Mouse (Mus musculus) CD4-positive helper T cell, adult 2 months (primary cell): ENCODE measurements at regions not wholly inside any gene's neighbourhood (a gene's known extent, or its start where the extent isn't known, plus 50 kb on each side); places are given as distances from the start of the nearest gene placed in this dataset.

ENCODE experiments used
- DNase-seq: peaks from one replicate; pipeline ENCODE4 v3.0.0-alpha.2; 2012; ENCODE audit warnings: low read depth, missing footprints, low spot score

DNA sequence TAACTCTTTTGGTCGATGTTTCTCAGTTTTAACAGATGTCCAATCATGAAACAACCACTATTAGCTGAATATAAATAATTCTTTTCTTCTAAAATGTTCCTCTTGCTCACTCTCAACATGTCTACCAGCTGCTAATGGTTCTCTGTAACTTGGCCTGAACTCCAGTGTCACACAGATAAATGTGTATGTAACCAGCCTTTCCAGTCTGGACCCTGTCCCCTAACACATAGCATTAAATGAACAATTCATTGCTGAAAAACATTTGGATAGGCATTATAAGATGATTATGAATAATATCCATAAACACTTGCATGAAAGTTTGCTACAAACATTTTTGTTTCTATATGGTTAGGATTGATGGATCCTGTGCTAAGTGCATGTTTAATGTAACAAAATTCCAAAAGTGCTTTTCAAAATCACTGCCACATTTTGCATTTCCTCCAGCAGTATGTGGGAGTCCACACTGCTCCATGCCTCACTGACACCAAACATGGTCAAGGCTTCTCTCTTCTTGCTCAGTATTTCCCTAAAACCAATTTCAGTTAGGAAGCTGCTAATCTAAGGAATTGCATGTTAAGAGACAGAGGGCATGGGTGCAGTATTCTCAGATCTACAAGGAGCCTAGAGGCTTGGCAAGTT lies 82.1 kb upstream of the Thbs1 start:
- DNase-seq = no peak

- no peak for DNase-seq
These were observed 80.0 kb upstream of the Thbs1 start for GRCm38 (mm10) chr2:118031662-118032061.

- DNase-seq = no peak
These were observed 78.3 kb upstream of the Thbs1 start for GRCm38 (mm10) chr2:118033377-118033776.

DNA sequence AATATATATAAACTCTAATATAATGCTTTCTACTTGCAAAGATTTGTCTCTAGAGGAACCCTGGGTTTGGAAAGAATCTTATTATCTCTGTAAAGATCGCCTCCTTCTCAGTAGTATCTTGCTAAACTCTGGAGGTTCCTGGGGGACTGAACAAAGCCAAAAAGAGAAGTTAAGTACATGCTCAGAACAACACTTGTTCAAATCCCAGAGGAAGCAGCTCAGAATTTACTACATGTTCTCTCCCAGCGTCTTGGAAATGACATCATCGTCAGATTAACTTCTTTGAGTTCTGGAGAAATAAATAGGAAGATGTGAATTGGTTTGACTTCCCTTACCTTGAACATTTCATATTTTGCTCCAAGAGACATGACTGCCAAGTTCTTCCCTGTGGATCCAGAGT lies 77.7 kb upstream of the Thbs1 start:
- no peak for DNase-seq

DNA sequence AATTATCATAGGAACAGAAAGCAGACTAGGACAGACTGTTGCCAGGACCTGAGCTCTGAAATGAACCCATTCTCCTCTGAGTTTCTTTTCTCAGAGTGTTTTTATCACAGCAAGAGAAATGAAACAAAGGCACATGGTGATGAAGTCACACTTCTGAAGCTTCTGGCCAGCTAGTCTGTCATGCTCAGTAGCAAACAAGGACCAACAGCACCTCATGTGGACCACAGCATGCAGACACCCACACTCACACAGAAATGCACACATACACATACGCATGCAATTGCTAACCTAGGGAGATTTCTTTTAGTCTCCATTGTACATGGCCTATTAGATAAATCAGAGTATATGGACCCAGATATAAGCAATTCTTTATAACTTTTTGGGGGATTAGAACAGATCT lies 76.3 kb upstream of the Thbs1 start:
- DNase-seq = no peak

GRCm38 (mm10) chr2:118038859-118039818 lies 72.5 kb upstream of the Thbs1 start:
- no peak for DNase-seq

DNA sequence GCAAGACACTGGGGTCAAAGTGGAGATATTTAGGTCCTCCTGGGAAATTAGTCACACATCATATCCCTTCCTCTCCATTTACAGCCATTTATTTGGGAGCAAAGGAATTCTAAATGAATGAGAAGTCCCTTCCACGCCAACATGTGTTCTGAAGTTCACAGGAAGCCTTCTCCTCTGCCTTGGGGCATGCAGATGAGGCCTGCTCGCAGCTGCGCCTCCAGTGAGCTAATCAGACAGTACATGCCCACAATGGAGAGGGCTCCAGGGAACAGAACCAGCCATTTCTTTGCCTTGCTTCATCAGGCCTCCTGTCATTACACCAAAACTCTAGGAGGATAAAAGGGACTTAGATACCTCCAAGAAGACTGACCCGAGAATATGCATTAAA lies 71.9 kb upstream of the Thbs1 start:
- DNase-seq = no peak

DNA sequence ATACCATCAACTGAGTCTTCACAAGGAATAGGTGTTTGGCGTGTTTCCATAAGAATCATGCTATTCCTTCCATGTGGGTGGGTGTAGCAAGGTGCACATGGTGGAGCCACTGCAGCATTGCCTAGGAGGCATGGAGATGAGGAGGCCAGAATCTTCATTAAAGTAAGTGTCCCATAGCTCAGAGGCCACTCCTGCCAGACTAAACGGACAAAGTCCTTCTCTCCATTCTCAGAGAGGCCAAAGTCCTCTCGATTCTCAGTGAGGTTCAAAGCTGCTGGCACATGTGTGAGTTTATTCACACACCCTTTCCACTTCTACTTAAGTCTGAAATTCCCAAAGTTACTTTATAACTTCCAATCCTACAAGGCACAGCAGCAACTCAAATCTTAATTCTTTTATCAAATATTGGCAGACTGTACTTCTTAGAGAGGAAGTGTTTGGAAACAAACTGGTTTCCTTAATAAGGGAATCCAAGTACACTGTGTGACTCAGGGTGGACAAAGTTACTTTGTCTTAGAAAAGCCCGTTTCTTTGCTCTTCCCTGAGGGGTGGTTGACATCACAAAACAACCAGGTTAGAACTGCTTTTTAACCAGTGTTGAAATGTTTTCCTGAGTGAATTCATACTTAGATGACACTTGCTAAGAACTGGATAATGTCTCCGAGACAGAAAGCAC lies 69.2 kb upstream of the Thbs1 start:
- DNase-seq = no peak

DNA sequence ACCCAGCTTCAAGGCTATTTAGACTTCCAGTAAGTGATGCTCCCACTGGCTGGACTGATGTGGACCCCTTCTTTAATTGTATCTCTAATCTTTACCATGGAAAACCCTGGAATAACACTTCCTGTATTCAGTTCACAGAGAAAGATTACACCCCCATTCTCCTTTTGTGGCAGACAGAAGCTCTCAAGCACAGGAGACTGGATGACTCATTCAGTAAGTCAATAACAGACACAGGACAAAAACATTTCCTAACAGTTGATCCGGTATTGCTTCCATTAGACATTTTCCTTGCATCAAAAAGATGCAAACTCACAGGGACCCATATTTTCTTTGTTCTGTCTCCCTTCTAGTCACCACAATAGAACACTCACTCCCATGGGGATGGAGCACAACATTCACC lies 67.0 kb upstream of the Thbs1 start:
- no peak for DNase-seq

DNA sequence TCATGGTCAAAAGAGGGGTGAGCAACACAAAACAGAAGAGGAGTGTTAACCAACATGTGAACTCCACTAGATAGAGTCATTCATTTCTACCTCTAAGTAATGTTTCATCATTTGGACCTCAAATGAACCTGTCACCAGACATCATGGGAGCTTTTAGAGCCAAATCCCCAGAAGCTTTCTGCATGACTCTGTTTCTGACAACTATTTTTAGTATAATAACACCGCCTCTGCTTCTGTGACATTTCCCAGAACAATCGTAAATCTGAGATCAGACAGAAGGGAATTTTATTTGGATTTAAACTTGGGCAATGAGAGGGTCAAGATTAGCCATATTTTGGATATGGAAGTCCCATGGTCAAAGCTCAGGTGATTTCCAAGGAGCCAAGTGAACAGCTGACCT lies 61.4 kb upstream of the Thbs1 start:
- DNase-seq = no peak

- DNase-seq = no peak
These were observed 60.1 kb upstream of the Thbs1 start for GRCm38 (mm10) chr2:118051610-118052009.

- no peak for DNase-seq
These were observed 58.2 kb upstream of the Thbs1 start for GRCm38 (mm10) chr2:118053512-118053911.

GRCm38 (mm10) chr2:118058654-118059395 lies 52.9 kb upstream of the Thbs1 start:
- no peak for DNase-seq

DNA sequence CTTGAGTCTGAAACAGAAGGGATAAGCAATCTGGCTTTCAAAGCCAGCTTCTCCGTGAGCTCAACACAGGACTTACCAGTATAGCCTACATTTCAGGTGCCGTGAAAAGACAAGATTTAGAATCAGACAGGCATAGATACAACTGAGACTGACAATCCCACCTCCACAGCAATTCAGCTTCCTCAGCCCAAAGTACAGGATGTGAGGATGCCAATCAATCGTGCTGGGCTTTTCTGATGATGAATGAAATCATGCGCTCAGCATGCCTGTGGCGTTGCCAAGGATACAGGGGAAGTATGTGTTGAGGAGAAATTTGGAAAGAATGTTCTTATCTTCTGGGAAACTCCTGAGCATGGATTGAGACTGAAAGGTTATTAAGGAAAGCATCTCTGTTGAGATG lies 50.4 kb upstream of the Thbs1 start:
- DNase-seq = no peak
